9 mouse cellular contexts compared by ENCODE assay signal in genomic region chr8:110749500-110750170, GRCm38 (mm10). TPM values are rescaled to one million over a fixed set of nuclear protein-coding genes. Genes with fewer than 3 reads are reported as not detected.
DNase-seq lines count a peak whose midpoint lies in the region; ATAC-seq and TF ChIP-seq lines count a peak whose summit lies in the region.
"Had no signal": no experiment of that assay in that cellular context is flagged by ENCODE, and none has a peak within 500 bp of the region (broad histone marks: within the 10 kb centered on the region; RNA-seq: fewer than 3 reads in every experiment).

No protein-coding gene starts in this region.

- DNase-seq in layer of hippocampus, adult 2 months (ENCODE audit: low spot score in 2 of 2), result peak in 1 of 2 experiments; percentile 83
- no peak for DNase-seq in layer of hippocampus, postnatal 36 days
- peak; percentile 85 for DNase-seq in MEL (ENCODE audit: low read depth, low spot score)
- peak; percentile 78 for DNase-seq in cerebellum, adult 9-10 months
- DNase-seq in lung, postnatal 0 days (ENCODE audit: low spot score), result peak; percentile 77
- DNase-seq in ovary, adult 18-20 months (ENCODE audit: low spot score), result no peak

- no peak overlapping the region for H3K4me3 ChIP-seq in layer of hippocampus, adult 2 months
- peak overlapping the region; percentile 20 to 48 for H3K4me3 ChIP-seq in MEL (ENCODE audit: control insufficient read depth in 1 of 2, insufficient read depth in 1 of 2, low read depth in 2 of 2, low read length in 2 of 2)
- no peak overlapping the region for H3K4me3 ChIP-seq in hindbrain, embryonic 12.5 days
- no peak overlapping the region for H3K4me3 ChIP-seq in lung, postnatal 0 days (ENCODE audit: low read depth, low read length)
- no peak overlapping the region for H3K4me3 ChIP-seq in stomach, embryonic 15.5 days (replicated peaks)
- H3K4me3 ChIP-seq: myocyte had no signal

- TF ChIP-seq POLR2A in MEL (IDR thresholded peaks at IDR 0.05; ENCODE audit: control insufficient read depth in 1 of 2, insufficient read depth in 1 of 2, low read depth in 1 of 2, low read length in 2 of 2, poor library complexity in 1 of 2), result no peak

- peak overlapping the region; percentile 33 for H3K9ac ChIP-seq in MEL (ENCODE audit: control insufficient read depth, low read depth, low read length, poor library complexity, severe bottlenecking)
- no peak overlapping the region for H3K9ac ChIP-seq in hindbrain, embryonic 12.5 days
- H3K9ac ChIP-seq in lung, postnatal 0 days (replicated peaks; ENCODE audit: low read depth), result no peak overlapping the region
- no peak overlapping the region for H3K9ac ChIP-seq in stomach, embryonic 15.5 days

- no peak for TF ChIP-seq EP300 in MEL (IDR thresholded peaks at IDR 0.05; ENCODE audit: low read depth in 1 of 2, low read length in 2 of 2)
- no peak for TF ChIP-seq EP300 in lung, postnatal 0 days (IDR thresholded peaks at IDR 0.05)

- peak; percentile 100 for TF ChIP-seq RAD21 in MEL (IDR thresholded peaks at IDR 0.05; ENCODE audit: low read depth, low read length)

- H3K27me3 ChIP-seq in MEL (ENCODE audit: control insufficient read depth in 1 of 2, insufficient read depth in 2 of 2, low read length in 2 of 2), result no peaks in the 10 kb centered on the region
- no peaks in the 10 kb centered on the region for H3K27me3 ChIP-seq in hindbrain, embryonic 12.5 days
- H3K27me3 ChIP-seq in lung, postnatal 0 days (replicated peaks; ENCODE audit: insufficient read depth, low read length), result no peaks in the 10 kb centered on the region
- H3K27me3 ChIP-seq in stomach, embryonic 15.5 days (replicated peaks), result no peaks in the 10 kb centered on the region

- 0 out of 2 replicates have a peak, but pooled peaks have one; percentile 38 for ATAC-seq in hindbrain, embryonic 12.5 days (ENCODE audit: low FRiP score)
- peak; percentile 46; the same call in 1 of the 2 replicates for ATAC-seq in lung, postnatal 0 days
- 0 out of 2 replicates have a peak, but pooled peaks have one; percentile 17 for ATAC-seq in stomach, embryonic 15.5 days (ENCODE audit: insufficient read depth, low FRiP score, low read depth)

- peak; percentile 98 for TF ChIP-seq CTCF in layer of hippocampus, adult 2 months (conservative IDR thresholded peaks at IDR 0.05)
- peak; percentile 50 to 95 (median 88) for TF ChIP-seq CTCF in MEL (IDR thresholded peaks at IDR 0.05 in 2 of 3, conservative IDR thresholded peaks at IDR 0.05 in 1 of 3; ENCODE audit: control insufficient read depth in 1 of 3, insufficient read depth in 1 of 3, low read depth in 2 of 3, low read length in 3 of 3, poor library complexity in 1 of 3, severe bottlenecking in 1 of 3)
- TF ChIP-seq CTCF in lung, postnatal 0 days (IDR thresholded peaks at IDR 0.05), result peak; percentile 89

- WGBS in hindbrain, embryonic 12.5 days, result 60% methylated on average over 10 of the region's 10 CpGs
- 56% methylated on average over 10 of the region's 10 CpGs for WGBS in lung, postnatal 0 days
- 52% methylated on average over 10 of the region's 10 CpGs for WGBS in stomach, embryonic 15.5 days

- no peak overlapping the region for H3K27ac ChIP-seq in layer of hippocampus, adult 2 months
- peak overlapping the region; percentile 8; the same call in 1 of the 2 replicates for H3K27ac ChIP-seq in MEL (ENCODE audit: control insufficient read depth, low read depth, low read length)
- H3K27ac ChIP-seq in hindbrain, embryonic 12.5 days, result no peak overlapping the region
- no peak overlapping the region for H3K27ac ChIP-seq in lung, postnatal 0 days (ENCODE audit: low read length)
- no peak overlapping the region for H3K27ac ChIP-seq in stomach, embryonic 15.5 days

- no peaks in the 10 kb centered on the region; the same call in 1 of the 2 replicates for H3K79me2 ChIP-seq in MEL (ENCODE audit: control insufficient read depth, insufficient read depth, low read length, poor library complexity)

- H3K4me1 ChIP-seq in MEL (ENCODE audit: control insufficient read depth in 1 of 2, insufficient read depth in 2 of 2, low read length in 2 of 2), result peaks cover 0 to 21% of the 10 kb centered on the region in 2 experiments
- H3K4me1 ChIP-seq in hindbrain, embryonic 12.5 days, result no peaks in the 10 kb centered on the region
- H3K4me1 ChIP-seq in lung, postnatal 0 days (ENCODE audit: insufficient read depth, low read depth, low read length), result no peaks in the 10 kb centered on the region
- no peaks in the 10 kb centered on the region for H3K4me1 ChIP-seq in stomach, embryonic 15.5 days

- no peak overlapping the region for H3K4me2 ChIP-seq in hindbrain, embryonic 12.5 days (replicated peaks)
- H3K4me2 ChIP-seq in lung, postnatal 0 days (replicated peaks; ENCODE audit: low read depth, low read length), result no peak overlapping the region
- H3K4me2 ChIP-seq in stomach, embryonic 15.5 days, result no peak overlapping the region

- peaks cover 0 to 7% of the 10 kb centered on the region in 2 experiments; a peak in 2 of 4 replicates for H3K36me3 ChIP-seq in MEL (ENCODE audit: control insufficient read depth in 1 of 2, insufficient read depth in 2 of 2, low read length in 2 of 2)
- H3K36me3 ChIP-seq in hindbrain, embryonic 12.5 days, result no peaks in the 10 kb centered on the region
- H3K36me3 ChIP-seq in lung, postnatal 0 days (ENCODE audit: insufficient read depth, low read length), result no peaks in the 10 kb centered on the region
- no peaks in the 10 kb centered on the region for H3K36me3 ChIP-seq in stomach, embryonic 15.5 days

- no peaks in the 10 kb centered on the region for H3K9me3 ChIP-seq in MEL (replicated peaks; ENCODE audit: insufficient read depth, low read length)
- no peaks in the 10 kb centered on the region for H3K9me3 ChIP-seq in hindbrain, embryonic 12.5 days (replicated peaks)
- H3K9me3 ChIP-seq in lung, postnatal 0 days (ENCODE audit: low read length), result no peaks in the 10 kb centered on the region
- H3K9me3 ChIP-seq in stomach, embryonic 15.5 days, result no peaks in the 10 kb centered on the region

TF ChIP-seq in MEL, 35 proteins besides CTCF, POLR2A, EP300 and RAD21:
- TF ChIP-seq ZC3H11A (IDR thresholded peaks at IDR 0.05; ENCODE audit: low read depth, low read length) (peak; percentile 94), POLR2AphosphoS5 (IDR thresholded peaks at IDR 0.05; ENCODE audit: borderline replicate concordance, low read depth, low read length) (no peak), ZNF384 (IDR thresholded peaks at IDR 0.05; ENCODE audit: low read depth, low read length) (peak; percentile 81), ZMIZ1 (IDR thresholded peaks at IDR 0.05; ENCODE audit: low read depth, low read length) (no peak), SMC3 (IDR thresholded peaks at IDR 0.05; ENCODE audit: low read depth, low read length) (peak; percentile 91), SIN3A (IDR thresholded peaks at IDR 0.05; ENCODE audit: low read length) (peak; percentile 47), GABPA (IDR thresholded peaks at IDR 0.05; ENCODE audit: low read depth, low read length) (no peak)

RNA-seq across cellular contexts. Expression of gene Mtss1l, which starts 28.4 kb away (rescaled TPM):
- total RNA-seq in layer of hippocampus, adult 2 months (2021), result 100 to 1,000 TPM; 210 TPM
- total RNA-seq in layer of hippocampus, postnatal 36 days (2021), result 100 to 1,000 TPM; 218 to 225 TPM
- 0.62 and 1.2 TPM in 2 replicates for total RNA-seq in MEL (2012; rRNA removed)
- 1 to 10 TPM in 1 of 2 experiments, not detected in 1; 4.3 TPM for polyA plus RNA-seq in MEL (2012; ENCODE audit: insufficient read depth in 1 of 2, insufficient read length in 2 of 2, low read depth in 1 of 2, low replicate concordance in 2 of 2, missing spikeins in 1 of 2)
- 21.6 and 23.3 TPM in 2 replicates for polyA plus RNA-seq in hindbrain, embryonic 12.5 days (2016; fragmentation: Nextera tagmentation; extraction: Ambion mirVana)
- polyA plus RNA-seq in lung, postnatal 0 days (2015; fragmentation: Nextera tagmentation; extraction: Ambion mirVana), result 13.8 and 16.6 TPM in 2 replicates
- polyA plus RNA-seq in stomach, embryonic 15.5 days (2015; fragmentation: Nextera tagmentation; extraction: Ambion mirVana), result 15.9 and 16.2 TPM in 2 replicates

RNA-seq across cellular contexts. Expression of gene Il34, which starts 56.1 kb away (rescaled TPM):
- total RNA-seq in layer of hippocampus, adult 2 months (2021), result 10 to 100 TPM; 64.7 to 71.5 TPM
- total RNA-seq in layer of hippocampus, postnatal 36 days (2021), result 10 to 100 TPM; 76.7 to 81.1 TPM
- 0.12 and 0.26 TPM in 2 replicates for total RNA-seq in MEL (2012; rRNA removed)
- polyA plus RNA-seq in MEL (2012; ENCODE audit: insufficient read depth in 1 of 2, insufficient read length in 2 of 2, low read depth in 1 of 2, low replicate concordance in 2 of 2, missing spikeins in 1 of 2), result under 1 TPM in 1 of 2 experiments, not detected in 1; 0.18 TPM
- polyA plus RNA-seq in hindbrain, embryonic 12.5 days (2016; fragmentation: Nextera tagmentation; extraction: Ambion mirVana), result 0.83 and 1.1 TPM in 2 replicates
- 23.3 and 29.6 TPM in 2 replicates for polyA plus RNA-seq in lung, postnatal 0 days (2015; fragmentation: Nextera tagmentation; extraction: Ambion mirVana)
- 3.2 and 3.4 TPM in 2 replicates for polyA plus RNA-seq in stomach, embryonic 15.5 days (2015; fragmentation: Nextera tagmentation; extraction: Ambion mirVana)

Comparison
In these comparisons a context has a peak if more than half of its experiments do, and no peak if none do; other contexts are left out.
1. DNase-seq: peak in MEL (single experiment), cerebellum, adult 9-10 months (single experiment) and lung, postnatal 0 days (single experiment); none in layer of hippocampus, postnatal 36 days (0 of 2) and ovary, adult 18-20 months (single experiment).
2. H3K4me3 ChIP-seq: peak in MEL (2 of 2); none in layer of hippocampus, adult 2 months (single experiment), hindbrain, embryonic 12.5 days (single experiment), lung, postnatal 0 days (single experiment) and stomach, embryonic 15.5 days (single experiment).
3. Peak in every context shown above with its lines, with median percentiles within 50 percentile points of each other: CTCF ChIP-seq and ATAC-seq.